Mouse (Mus musculus): ENCODE results near the gene Aurkaip1. TPM values are rescaled to one million over a fixed set of nuclear protein-coding genes. Genes with fewer than 3 reads are reported as not detected.

The Aurkaip1 gene
- polyA plus RNA-seq, 1 experiment = 70.6 TPM

DNA sequence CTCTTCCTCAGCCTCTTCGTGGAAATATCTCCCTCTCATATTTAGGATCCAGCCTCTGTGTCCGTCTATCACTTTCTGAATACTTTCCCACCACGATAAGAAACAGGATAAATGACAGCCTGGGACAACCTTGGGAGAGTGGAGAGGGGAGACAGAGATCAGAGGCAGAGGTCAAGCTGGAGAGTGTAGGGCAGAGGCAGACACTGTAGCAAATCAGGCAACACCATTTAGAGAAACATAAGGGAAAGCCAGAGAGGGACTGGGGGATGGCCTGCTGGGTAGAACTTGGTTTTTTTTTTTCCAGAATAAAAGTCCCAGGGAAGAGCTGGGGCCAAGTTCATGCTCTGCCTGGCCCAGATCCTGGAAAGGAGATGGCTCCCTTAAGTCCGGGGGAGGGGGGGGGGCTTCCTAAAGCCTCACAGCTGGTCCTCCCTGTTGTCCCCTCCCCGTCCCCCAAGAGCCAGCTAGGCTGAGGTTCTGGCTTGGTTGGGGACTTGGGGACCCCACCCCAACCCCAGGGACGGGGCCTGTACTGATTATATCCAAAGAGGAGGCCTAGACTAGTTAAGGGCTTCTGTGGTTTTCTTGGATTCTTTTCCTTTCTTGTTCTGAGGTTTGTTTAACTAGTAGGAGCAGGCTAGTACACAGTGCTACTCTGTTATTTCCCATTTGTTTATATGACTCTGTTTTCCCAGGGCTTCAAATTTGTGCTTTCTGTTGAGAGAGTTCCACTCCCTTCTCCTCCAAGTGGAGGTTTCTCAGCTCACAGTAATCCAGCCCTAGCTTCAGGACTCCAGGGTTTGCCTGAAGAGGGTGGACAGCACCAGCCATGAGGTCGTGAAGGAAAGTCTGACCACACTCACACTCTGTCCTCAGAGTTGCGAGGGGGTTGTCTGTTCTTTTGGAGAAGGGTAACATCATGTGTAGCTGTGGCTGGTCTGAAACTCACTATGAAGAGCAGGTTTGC lies 7.4 kb downstream of the Aurkaip1 start:
- Histone ChIP-seq H3K9me3 (replicated peaks; ENCODE audit: control insufficient read depth, insufficient read depth, low read length, poor library complexity, severe bottlenecking) (no peaks in the 10 kb centered on the region), H3K27ac (ENCODE audit: insufficient read depth, low read length) (no peak overlapping the region)

DNA sequence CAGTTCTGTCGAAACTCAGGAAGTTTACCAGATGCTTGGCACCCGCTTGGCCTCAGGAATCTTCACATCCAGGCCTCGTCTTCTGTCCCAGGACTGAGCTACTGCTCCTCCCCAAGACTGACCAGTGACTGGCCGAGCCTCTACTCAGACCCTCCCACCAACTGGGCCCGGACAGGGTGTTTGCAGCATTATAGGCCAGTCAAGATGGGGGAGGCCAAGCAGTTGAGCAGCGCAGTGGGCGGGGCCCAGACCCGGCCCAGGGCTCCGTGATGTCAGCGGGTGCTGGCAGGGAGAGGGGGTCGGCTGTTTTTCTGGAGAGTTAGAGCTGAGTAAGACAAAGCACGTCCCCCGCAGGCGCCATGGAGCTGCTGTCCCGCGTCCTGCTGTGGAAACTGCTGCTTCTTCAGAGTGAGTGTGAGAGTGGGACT lies 8.4 kb downstream of the Aurkaip1 start, which contains the start of gene Mxra8:
Gene Mxra8, plus strand, starts transcription at position 198 of the 428 bp plus-strand sequence.
- TF ChIP-seq CTCF (IDR thresholded peaks at IDR 0.05; ENCODE audit: low read depth, low read length) (no peak), EP300 (IDR thresholded peaks at IDR 0.05; ENCODE audit: insufficient read depth, low read depth, low read length) (no peak), POLR2A (IDR thresholded peaks at IDR 0.05; ENCODE audit: insufficient read depth, low read length) (no peak)
- H3K27me3 ChIP-seq (ENCODE audit: control insufficient read depth, insufficient read depth, low read length, poor library complexity, severe bottlenecking) = no peaks in the 10 kb centered on the region
- no peaks in the 10 kb centered on the region for H3K36me3 ChIP-seq (ENCODE audit: control insufficient read depth, insufficient read depth, low read length, poor library complexity, severe bottlenecking)
- no peak within 1 kb of the TSS for H3K27ac ChIP-seq (ENCODE audit: insufficient read depth, low read length)
- peaks cover 6% of the 10 kb centered on the region for H3K4me1 ChIP-seq (ENCODE audit: control insufficient read depth, insufficient read depth, low read length)
- H3K4me3 ChIP-seq (ENCODE audit: low read depth, low read length) = peak within 1 kb of the TSS; percentile 76
- H3K9me3 ChIP-seq (replicated peaks; ENCODE audit: control insufficient read depth, insufficient read depth, low read length, poor library complexity, severe bottlenecking) = no peaks in the 10 kb centered on the region
- H3K9ac ChIP-seq (ENCODE audit: low read depth, poor library complexity, severe bottlenecking) = peak within 1 kb of the TSS; percentile 48

More for the DNA sequence above, 7.4 kb downstream of the Aurkaip1 start:
- no peaks in the 10 kb centered on the region for H3K27me3 ChIP-seq (ENCODE audit: control insufficient read depth, insufficient read depth, low read length, poor library complexity, severe bottlenecking)
- TF ChIP-seq EP300 (IDR thresholded peaks at IDR 0.05; ENCODE audit: insufficient read depth, low read depth, low read length) (no peak), CTCF (IDR thresholded peaks at IDR 0.05; ENCODE audit: low read depth, low read length) (no peak), POLR2A (IDR thresholded peaks at IDR 0.05; ENCODE audit: insufficient read depth, low read length) (no peak)
- no peak overlapping the region for H3K4me3 ChIP-seq (ENCODE audit: low read depth, low read length)
- 0 out of 2 replicates have a peak, but pooled peaks cover under 1% of the 10 kb centered on the region for H3K36me3 ChIP-seq (ENCODE audit: control insufficient read depth, insufficient read depth, low read length, poor library complexity, severe bottlenecking)
- no peak overlapping the region for H3K9ac ChIP-seq (ENCODE audit: low read depth, poor library complexity, severe bottlenecking)
- H3K4me1 ChIP-seq (ENCODE audit: control insufficient read depth, insufficient read depth, low read length) = peaks cover 6% of the 10 kb centered on the region

DNA sequence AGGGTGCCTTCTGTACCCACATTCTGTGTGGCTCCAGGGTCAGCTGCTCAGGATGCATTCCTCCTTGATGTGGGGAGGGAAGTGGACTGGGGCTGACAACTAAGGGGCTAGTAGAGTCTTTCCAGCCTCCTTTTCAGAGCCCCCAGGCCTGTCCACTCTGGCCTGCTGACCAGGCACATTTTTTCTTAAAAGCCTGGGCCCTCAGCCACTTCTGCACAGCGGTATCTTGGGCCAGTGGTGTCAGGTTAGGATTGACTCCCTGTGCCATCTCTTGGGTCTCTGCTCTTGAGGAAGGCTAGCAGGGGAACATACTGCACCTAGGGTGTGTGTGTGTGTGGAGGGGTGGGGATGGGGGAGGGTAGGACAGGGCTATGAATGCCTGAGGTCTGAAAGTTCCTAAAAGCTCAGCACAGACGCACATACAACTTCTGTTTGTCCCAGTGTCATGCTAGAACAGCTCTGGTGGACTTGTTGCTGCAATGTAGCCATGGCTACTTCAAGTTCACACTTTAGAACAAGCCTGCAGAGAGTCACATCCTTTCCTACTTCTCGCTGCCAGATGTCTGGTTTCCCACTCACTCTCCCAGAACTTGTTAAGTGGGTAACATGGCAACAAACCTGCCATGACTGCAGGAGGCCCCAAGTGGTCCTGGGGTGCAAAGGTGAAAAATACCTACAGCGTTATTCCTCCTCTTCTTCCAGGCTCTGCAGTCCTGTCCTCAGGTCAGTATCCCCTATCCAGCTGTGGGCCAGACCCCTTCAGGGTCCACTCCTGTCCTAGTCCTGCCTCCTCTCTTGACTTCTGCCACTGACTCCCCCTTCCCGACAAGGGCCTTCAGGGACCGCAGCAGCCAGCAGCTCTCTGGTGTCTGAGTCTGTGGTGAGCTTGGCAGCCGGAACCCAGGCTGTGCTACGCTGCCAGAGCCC lies 9.3 kb downstream of the Aurkaip1 start:
- peaks cover 6% of the 10 kb centered on the region for H3K4me1 ChIP-seq (ENCODE audit: control insufficient read depth, insufficient read depth, low read length)

DNA sequence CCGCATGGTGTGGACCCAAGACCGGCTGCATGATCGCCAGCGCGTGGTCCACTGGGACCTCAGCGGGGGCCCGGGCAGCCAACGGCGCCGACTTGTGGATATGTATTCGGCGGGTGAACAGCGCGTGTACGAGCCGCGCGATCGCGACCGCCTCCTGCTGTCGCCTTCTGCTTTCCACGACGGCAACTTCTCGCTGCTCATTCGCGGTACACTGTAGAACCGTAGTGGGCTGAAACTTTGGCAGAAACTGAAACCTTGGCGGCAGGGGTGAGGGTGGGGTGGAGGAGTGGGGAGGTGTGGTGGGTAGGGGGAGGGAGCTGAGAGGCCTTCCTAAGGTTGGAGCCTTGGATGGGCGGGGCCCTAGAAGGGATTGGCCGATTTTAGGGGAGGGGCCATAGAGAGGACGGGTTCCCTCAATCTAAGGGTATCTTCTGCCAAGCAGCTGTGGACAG lies 10.0 kb downstream of the Aurkaip1 start:
- Histone ChIP-seq H3K27ac (ENCODE audit: insufficient read depth, low read length) (no peak overlapping the region), H3K9me3 (replicated peaks; ENCODE audit: control insufficient read depth, insufficient read depth, low read length, poor library complexity, severe bottlenecking) (no peaks in the 10 kb centered on the region), H3K36me3 (ENCODE audit: control insufficient read depth, insufficient read depth, low read length, poor library complexity, severe bottlenecking) (no peaks in the 10 kb centered on the region), H3K4me1 (ENCODE audit: control insufficient read depth, insufficient read depth, low read length) (peaks cover 6% of the 10 kb centered on the region), H3K27me3 (ENCODE audit: control insufficient read depth, insufficient read depth, low read length, poor library complexity, severe bottlenecking) (no peaks in the 10 kb centered on the region), H3K4me3 (ENCODE audit: low read depth, low read length) (peak overlapping the region; percentile 76), H3K9ac (ENCODE audit: low read depth, poor library complexity, severe bottlenecking) (peak overlapping the region; percentile 48)
- TF ChIP-seq POLR2A (IDR thresholded peaks at IDR 0.05; ENCODE audit: insufficient read depth, low read length) (peak; percentile 29), CTCF (IDR thresholded peaks at IDR 0.05; ENCODE audit: low read depth, low read length) (peak; percentile 1), EP300 (IDR thresholded peaks at IDR 0.05; ENCODE audit: insufficient read depth, low read depth, low read length) (no peak)

More for the DNA sequence above, 9.3 kb downstream of the Aurkaip1 start:
- no peaks in the 10 kb centered on the region for H3K9me3 ChIP-seq (replicated peaks; ENCODE audit: control insufficient read depth, insufficient read depth, low read length, poor library complexity, severe bottlenecking)
- H3K9ac ChIP-seq (ENCODE audit: low read depth, poor library complexity, severe bottlenecking) = peak overlapping the region; percentile 48
- no peaks in the 10 kb centered on the region for H3K36me3 ChIP-seq (ENCODE audit: control insufficient read depth, insufficient read depth, low read length, poor library complexity, severe bottlenecking)
- H3K4me3 ChIP-seq (ENCODE audit: low read depth, low read length) = peak overlapping the region; percentile 76
- TF ChIP-seq EP300 (IDR thresholded peaks at IDR 0.05; ENCODE audit: insufficient read depth, low read depth, low read length) (no peak), POLR2A (IDR thresholded peaks at IDR 0.05; ENCODE audit: insufficient read depth, low read length) (no peak), CTCF (IDR thresholded peaks at IDR 0.05; ENCODE audit: low read depth, low read length) (no peak)
- no peak overlapping the region for H3K27ac ChIP-seq (ENCODE audit: insufficient read depth, low read length)
- H3K27me3 ChIP-seq (ENCODE audit: control insufficient read depth, insufficient read depth, low read length, poor library complexity, severe bottlenecking) = no peaks in the 10 kb centered on the region

DNA sequence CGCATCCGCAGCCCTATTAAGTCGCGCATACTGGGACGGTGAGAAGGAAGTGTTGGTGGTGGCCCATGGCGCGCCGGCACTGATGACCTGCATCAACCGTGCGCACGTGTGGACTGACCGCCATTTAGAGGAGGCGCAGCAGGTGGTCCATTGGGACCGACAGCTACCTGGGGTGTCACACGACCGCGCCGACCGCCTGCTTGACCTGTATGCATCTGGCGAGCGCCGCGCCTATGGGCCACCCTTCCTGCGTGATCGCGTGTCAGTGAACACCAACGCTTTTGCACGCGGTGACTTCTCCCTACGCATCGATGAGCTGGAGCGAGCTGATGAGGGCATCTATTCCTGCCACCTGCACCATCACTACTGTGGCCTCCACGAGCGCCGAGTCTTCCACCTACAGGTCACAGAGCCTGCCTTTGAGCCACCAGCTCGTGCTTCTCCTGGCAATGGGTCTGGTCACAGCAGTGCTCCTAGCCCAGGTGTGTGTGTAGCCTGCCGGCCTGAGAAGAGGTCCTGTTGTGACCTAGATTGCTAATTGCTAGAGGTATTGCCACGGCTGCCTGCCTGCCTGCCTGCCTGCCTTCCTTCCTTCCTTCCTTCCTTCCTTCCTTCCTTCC lies 10.7 kb downstream of the Aurkaip1 start:
- Histone ChIP-seq H3K9me3 (replicated peaks; ENCODE audit: control insufficient read depth, insufficient read depth, low read length, poor library complexity, severe bottlenecking) (no peaks in the 10 kb centered on the region), H3K27me3 (ENCODE audit: control insufficient read depth, insufficient read depth, low read length, poor library complexity, severe bottlenecking) (no peaks in the 10 kb centered on the region), H3K4me1 (ENCODE audit: control insufficient read depth, insufficient read depth, low read length) (peaks cover 6% of the 10 kb centered on the region), H3K27ac (ENCODE audit: insufficient read depth, low read length) (no peak overlapping the region), H3K9ac (ENCODE audit: low read depth, poor library complexity, severe bottlenecking) (no peak overlapping the region), H3K36me3 (ENCODE audit: control insufficient read depth, insufficient read depth, low read length, poor library complexity, severe bottlenecking) (no peaks in the 10 kb centered on the region), H3K4me3 (ENCODE audit: low read depth, low read length) (peak overlapping the region; percentile 76)
- no peak for TF ChIP-seq EP300 (IDR thresholded peaks at IDR 0.05; ENCODE audit: insufficient read depth, low read depth, low read length)
- no peak for TF ChIP-seq POLR2A (IDR thresholded peaks at IDR 0.05; ENCODE audit: insufficient read depth, low read length)
- no peak for TF ChIP-seq CTCF (IDR thresholded peaks at IDR 0.05; ENCODE audit: low read depth, low read length)

Data from ES-Bruce4 (cell line).